Mouse (Mus musculus): ENCODE data around the gene Tm9sf1. TPM values are rescaled to one million over a fixed set of nuclear protein-coding genes. Genes with fewer than 3 reads are reported as not detected.

Tm9sf1 gene
- 44.7 and 53.8 TPM in 2 replicates for polyA plus RNA-seq (2014; fragmentation: Nextera tagmentation; extraction: Ambion mirVana)

DNA sequence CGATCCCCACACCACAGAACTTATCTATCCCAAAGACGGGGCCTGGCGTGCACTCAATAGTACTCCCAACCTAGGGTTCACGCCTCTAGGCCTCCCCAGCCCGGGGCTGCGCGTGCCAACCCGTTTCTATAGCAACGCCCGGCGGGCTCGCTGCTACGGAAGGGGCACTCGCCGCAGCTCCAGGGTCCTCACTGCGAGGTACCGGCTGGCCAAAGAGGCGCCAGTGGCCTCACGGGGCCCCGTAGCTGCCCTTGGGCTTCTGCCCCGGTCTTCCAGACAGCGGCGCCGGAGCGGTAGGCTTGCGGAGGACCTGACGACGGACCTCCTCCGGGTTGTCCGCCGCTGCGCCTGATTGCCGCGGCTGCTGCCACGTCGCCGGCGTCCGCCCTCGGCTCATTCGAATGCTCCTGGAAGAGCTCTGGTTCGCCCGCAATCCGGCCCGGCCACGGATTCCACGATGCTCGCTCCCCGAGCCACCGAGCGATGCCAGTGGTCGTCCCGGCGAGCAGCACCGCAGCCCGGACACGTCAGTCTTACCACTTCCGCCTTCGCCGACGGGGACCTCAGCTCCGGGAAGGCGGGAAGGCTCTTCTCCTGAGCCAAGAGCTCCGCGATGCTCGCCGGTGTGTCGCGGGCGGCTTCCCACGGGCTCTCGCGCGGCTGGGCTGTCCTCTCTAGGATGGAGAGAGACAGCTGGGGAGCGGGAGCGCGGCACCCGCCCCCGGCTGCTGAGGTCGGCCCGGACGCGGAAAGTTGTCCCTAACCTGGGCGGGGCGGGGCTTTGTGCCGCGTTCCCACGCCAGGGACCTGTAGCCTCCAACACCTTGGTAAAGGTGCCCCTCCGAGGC, at the start of gene Tm9sf1:
Tm9sf1 (minus strand) TSS at position 747 of the 848 bp plus-strand sequence.
- WGBS = under 1% methylated on average over 89 of the region's 89 CpGs
- H3K27ac ChIP-seq (replicated peaks; ENCODE audit: low read depth, low read length) = peak within 1 kb of the TSS; percentile 97
- H3K9ac ChIP-seq (replicated peaks; ENCODE audit: low read length) = peak within 1 kb of the TSS; percentile 94
- H3K9me3 ChIP-seq (ENCODE audit: control insufficient read depth, low read length) = no peaks in the 10 kb centered on the region
- peaks cover 11% of the 10 kb centered on the region for H3K4me1 ChIP-seq (ENCODE audit: control insufficient read depth, insufficient read depth, low read length)
- H3K36me3 ChIP-seq (ENCODE audit: control insufficient read depth, insufficient read depth, low read length) = peaks cover 31% of the 10 kb centered on the region
- no peaks in the 10 kb centered on the region for H3K27me3 ChIP-seq (ENCODE audit: control insufficient read depth, insufficient read depth, low read length)
- DNase-seq = peak; percentile 88
- H3K4me2 ChIP-seq (ENCODE audit: low read length) = peak within 1 kb of the TSS; percentile 86
- peak within 1 kb of the TSS; percentile 98 for H3K4me3 ChIP-seq (replicated peaks; ENCODE audit: low read depth, low read length)
- ATAC-seq (ENCODE audit: low FRiP score, low TSS enrichment) = peak; percentile 88

DNA sequence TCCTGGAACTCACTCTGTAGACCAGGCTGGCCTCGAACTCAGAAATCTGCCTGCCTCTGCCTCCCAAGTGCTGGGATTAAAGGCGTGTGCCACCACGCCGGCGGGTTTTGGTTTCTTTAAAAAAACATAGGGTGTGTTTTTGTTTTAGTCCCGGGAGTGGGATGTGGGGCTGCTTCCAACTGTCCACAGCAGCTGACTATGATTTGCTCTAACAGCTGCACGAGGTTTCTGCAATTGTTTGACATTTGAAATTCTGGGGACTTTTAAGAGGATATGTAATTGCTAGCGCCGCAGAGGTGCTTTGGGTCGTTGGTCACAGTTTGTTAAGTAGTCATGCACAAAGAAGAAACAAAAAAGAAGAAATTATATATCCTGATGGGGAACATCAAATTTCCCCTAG, 45.8 kb upstream of the Tm9sf1 start:
- H3K4me3 ChIP-seq (replicated peaks; ENCODE audit: low read depth, low read length) = no peak overlapping the region
- H3K27ac ChIP-seq (replicated peaks; ENCODE audit: low read depth, low read length) = no peak overlapping the region
- WGBS = 88% methylated on average over 10 of the region's 10 CpGs
- DNase-seq = no peak
- no peak for ATAC-seq (ENCODE audit: low FRiP score, low TSS enrichment)
- no peaks in the 10 kb centered on the region for H3K36me3 ChIP-seq (ENCODE audit: control insufficient read depth, insufficient read depth, low read length)
- H3K9ac ChIP-seq (replicated peaks; ENCODE audit: low read length) = no peak overlapping the region
- H3K9me3 ChIP-seq (ENCODE audit: control insufficient read depth, low read length) = no peaks in the 10 kb centered on the region
- no peaks in the 10 kb centered on the region for H3K4me1 ChIP-seq (ENCODE audit: control insufficient read depth, insufficient read depth, low read length)
- no peak overlapping the region for H3K4me2 ChIP-seq (ENCODE audit: low read length)
- no peaks in the 10 kb centered on the region for H3K27me3 ChIP-seq (ENCODE audit: control insufficient read depth, insufficient read depth, low read length)

DNA sequence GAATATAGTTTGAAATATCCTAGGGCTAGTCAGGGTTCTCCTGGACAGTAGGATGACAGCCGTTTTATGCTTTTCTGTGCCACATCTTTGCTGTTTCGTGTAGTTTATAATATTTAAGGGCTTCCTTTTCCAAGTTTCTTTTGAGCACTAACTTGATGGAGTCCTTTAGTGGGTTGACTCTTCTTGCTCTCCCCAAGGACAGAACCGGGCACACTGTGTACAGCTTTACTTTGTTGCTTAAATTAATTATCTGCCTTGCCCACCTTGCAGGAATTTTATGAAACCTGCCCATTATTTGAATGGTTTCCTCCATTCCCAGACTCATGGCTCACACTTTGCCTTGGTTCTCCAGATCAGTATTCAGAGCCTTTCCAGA, 38.5 kb upstream of the Tm9sf1 start:
- H3K4me1 ChIP-seq (ENCODE audit: control insufficient read depth, insufficient read depth, low read length) = peaks cover 6% of the 10 kb centered on the region
- H3K27ac ChIP-seq (replicated peaks; ENCODE audit: low read depth, low read length) = peak overlapping the region; percentile 66; the same call in 1 of the 2 replicates
- ATAC-seq (ENCODE audit: low FRiP score, low TSS enrichment) (peak; percentile 35), DNase-seq (no peak)
- 0 out of 2 replicates have a peak overlapping the region, but pooled peaks have one; percentile 63 for H3K9ac ChIP-seq (replicated peaks; ENCODE audit: low read length)
- no peaks in the 10 kb centered on the region for H3K27me3 ChIP-seq (ENCODE audit: control insufficient read depth, insufficient read depth, low read length)
- no peaks in the 10 kb centered on the region for H3K9me3 ChIP-seq (ENCODE audit: control insufficient read depth, low read length)
- peak overlapping the region; percentile 77 for H3K4me3 ChIP-seq (replicated peaks; ENCODE audit: low read depth, low read length)
- peaks cover 35% of the 10 kb centered on the region for H3K36me3 ChIP-seq (ENCODE audit: control insufficient read depth, insufficient read depth, low read length)
- H3K4me2 ChIP-seq (ENCODE audit: low read length) = peak overlapping the region; percentile 96
- WGBS = 14% methylated on average over 3 of the region's 3 CpGs

DNA sequence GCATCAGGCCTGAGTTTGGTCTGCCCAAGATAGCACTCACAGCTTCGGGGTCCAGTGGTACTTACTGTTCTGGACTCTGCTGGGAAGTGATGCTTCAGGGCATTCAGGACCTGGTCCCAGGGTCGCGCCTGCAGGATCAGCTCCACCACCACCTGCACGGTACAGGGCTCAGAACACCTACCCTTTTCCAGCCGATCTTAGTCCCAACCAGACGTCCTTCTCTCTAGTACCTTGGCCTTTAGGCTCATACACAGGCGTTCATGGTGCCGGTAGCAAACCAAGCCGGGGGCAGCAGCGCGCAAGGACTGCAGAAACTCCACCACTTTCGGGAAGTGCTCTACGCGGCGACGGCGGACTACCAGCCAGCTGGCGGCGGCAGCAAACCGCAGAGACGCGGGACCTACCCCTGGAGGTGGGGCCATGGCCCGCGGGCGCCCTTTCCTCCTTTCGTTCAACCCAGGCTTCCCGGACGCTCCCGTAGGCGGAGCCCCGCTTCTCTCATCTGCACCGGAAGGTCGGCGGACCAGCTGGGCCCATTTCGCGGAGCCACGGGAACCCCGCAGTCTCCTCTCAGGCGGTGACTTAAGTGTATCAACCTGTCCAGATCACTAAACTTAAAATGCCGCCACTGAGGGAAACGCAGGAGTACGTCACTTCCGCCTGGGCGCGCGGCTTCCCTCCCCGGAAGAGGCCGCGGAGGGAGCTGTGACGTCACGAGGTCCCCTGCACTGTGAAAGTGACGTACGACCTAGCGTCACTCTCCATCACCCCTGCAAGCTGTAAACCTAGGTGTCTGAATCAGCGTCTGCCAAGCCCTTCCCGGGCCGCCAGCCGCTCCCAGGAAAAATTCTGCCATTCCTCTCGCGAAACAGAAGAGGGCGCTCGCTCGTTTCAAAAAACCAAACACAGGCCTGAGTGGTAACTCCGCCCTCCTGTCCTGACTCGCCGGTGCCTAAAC, 37.8 kb upstream of the Tm9sf1 start, which contains the start of gene Tinf2:
Tinf2 (minus strand) TSS at position 661 of the 958 bp plus-strand sequence.
- no peaks in the 10 kb centered on the region for H3K9me3 ChIP-seq (ENCODE audit: control insufficient read depth, low read length)
- WGBS = under 1% methylated on average over 66 of the region's 66 CpGs
- DNase-seq (peak; percentile 99), ATAC-seq (ENCODE audit: low FRiP score, low TSS enrichment) (peak; percentile 99)
- peak within 1 kb of the TSS; percentile 77 for H3K4me3 ChIP-seq (replicated peaks; ENCODE audit: low read depth, low read length)
- peak within 1 kb of the TSS; percentile 66 for H3K27ac ChIP-seq (replicated peaks; ENCODE audit: low read depth, low read length)
- H3K9ac ChIP-seq (replicated peaks; ENCODE audit: low read length) = peak within 1 kb of the TSS; percentile 63
- H3K27me3 ChIP-seq (ENCODE audit: control insufficient read depth, insufficient read depth, low read length) = no peaks in the 10 kb centered on the region
- H3K4me1 ChIP-seq (ENCODE audit: control insufficient read depth, insufficient read depth, low read length) = peaks cover 6% of the 10 kb centered on the region
- H3K4me2 ChIP-seq (ENCODE audit: low read length) = peak within 1 kb of the TSS; percentile 96
- H3K36me3 ChIP-seq (ENCODE audit: control insufficient read depth, insufficient read depth, low read length) = peaks cover 42% of the 10 kb centered on the region

DNA sequence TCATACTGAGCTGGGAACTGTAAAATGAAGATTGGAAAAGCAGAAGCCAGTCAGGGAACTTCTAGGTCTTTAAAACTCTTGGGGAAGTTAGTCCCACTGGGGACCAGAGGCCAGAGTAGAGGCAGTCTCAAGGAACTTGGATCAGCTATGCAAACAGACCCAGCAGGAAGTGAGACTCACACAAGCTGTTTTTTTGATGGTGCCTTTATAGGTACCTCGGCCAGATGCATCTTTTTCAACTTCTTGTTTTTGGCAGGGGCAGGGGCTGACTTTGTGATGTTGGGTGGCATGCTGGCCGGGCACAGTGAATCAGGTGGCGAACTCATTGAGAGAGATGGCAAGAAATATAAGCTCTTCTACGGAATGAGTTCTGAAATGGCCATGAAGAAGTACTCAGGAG, 34.0 kb upstream of the Tm9sf1 start:
- ATAC-seq (ENCODE audit: low FRiP score, low TSS enrichment) = no peak
- Histone ChIP-seq H3K4me2 (ENCODE audit: low read length) (no peak overlapping the region), H3K9ac (replicated peaks; ENCODE audit: low read length) (no peak overlapping the region), H3K27ac (replicated peaks; ENCODE audit: low read depth, low read length) (no peak overlapping the region), H3K36me3 (ENCODE audit: control insufficient read depth, insufficient read depth, low read length) (peaks cover 56% of the 10 kb centered on the region), H3K4me1 (ENCODE audit: control insufficient read depth, insufficient read depth, low read length) (peaks cover 10% of the 10 kb centered on the region), H3K4me3 (replicated peaks; ENCODE audit: low read depth, low read length) (no peak overlapping the region), H3K9me3 (ENCODE audit: control insufficient read depth, low read length) (no peaks in the 10 kb centered on the region), H3K27me3 (ENCODE audit: control insufficient read depth, insufficient read depth, low read length) (no peaks in the 10 kb centered on the region)
- 87% methylated on average over 4 of the region's 4 CpGs for WGBS
- DNase-seq = no peak

DNA sequence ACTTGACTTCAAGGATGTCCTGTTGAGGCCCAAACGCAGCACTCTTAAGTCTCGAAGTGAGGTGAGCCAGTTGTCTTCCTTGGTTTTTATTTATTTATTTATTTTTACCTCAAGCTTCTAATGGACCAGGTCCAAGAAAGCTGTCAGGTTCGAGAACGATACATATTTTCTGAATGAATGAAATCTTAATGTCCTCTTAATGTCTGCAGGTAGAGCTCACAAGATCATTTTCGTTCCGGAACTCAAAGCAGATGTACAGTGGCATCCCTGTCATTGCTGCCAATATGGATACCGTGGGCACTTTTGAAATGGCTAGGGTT, 29.1 kb upstream of the Tm9sf1 start:
- Histone ChIP-seq H3K4me1 (ENCODE audit: control insufficient read depth, insufficient read depth, low read length) (peaks cover 14% of the 10 kb centered on the region), H3K9ac (replicated peaks; ENCODE audit: low read length) (peak overlapping the region; percentile 34; the same call in 1 of the 2 replicates), H3K4me2 (ENCODE audit: low read length) (peak overlapping the region; percentile 97), H3K9me3 (ENCODE audit: control insufficient read depth, low read length) (no peaks in the 10 kb centered on the region), H3K27ac (replicated peaks; ENCODE audit: low read depth, low read length) (no peak overlapping the region), H3K4me3 (replicated peaks; ENCODE audit: low read depth, low read length) (peak overlapping the region; percentile 51), H3K36me3 (ENCODE audit: control insufficient read depth, insufficient read depth, low read length) (peaks cover 27% of the 10 kb centered on the region), H3K27me3 (ENCODE audit: control insufficient read depth, insufficient read depth, low read length) (no peaks in the 10 kb centered on the region)
- ATAC-seq (ENCODE audit: low FRiP score, low TSS enrichment) = no peak
- no peak for DNase-seq
- 84% methylated on average over 7 of the region's 7 CpGs for WGBS

DNA sequence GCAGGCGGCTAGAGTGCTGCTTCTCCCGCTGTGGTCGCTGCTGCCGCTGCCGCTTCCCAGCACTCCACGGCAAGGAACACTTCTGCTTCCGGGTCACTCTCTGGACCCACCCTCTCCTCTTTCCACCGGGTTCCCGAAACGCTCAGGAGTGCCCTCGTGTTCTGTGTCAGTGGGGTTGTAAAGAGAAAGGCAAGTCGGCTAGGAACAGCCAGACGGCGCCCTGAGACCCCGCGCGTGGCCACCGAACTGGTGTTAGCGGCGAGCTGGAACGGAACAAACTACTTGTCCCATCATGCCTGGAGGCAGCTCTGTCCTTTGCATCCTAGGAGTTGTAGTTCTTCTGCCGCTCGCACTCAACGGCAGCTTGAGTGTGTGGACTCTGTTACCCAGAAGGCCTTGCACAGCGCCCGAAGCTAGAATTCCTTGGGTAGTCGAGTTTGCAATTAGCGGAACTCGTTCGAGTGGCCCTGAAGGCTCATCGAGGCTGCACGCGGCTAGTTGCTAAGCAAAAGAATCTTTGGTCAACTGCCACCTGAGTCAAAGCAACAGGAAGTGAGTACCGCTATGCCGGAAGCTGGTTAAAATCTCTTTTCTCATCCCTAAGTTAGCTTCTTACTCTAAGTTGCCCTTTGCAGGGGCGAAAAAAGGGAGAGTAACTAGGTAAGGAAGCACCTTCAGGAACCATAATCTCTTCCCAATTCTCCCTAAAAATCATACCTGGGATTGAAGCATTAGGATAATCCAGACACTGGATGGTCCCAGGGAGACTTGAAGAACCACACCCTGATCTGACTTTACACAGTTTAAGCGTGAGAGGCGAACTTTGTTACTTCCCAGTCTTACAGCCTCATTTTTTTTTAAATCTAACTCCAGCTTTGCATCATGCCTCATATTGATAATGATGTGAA, 28.5 kb upstream of the Tm9sf1 start, which contains the start of the genes Gmpr2 and Nedd8:
Gmpr2 (plus strand) TSS at position 109 of the 908 bp plus-strand sequence.
Nedd8 (minus strand) TSS at position 292 of the 908 bp plus-strand sequence.
- H3K36me3 ChIP-seq (ENCODE audit: control insufficient read depth, insufficient read depth, low read length) = peaks cover 21% of the 10 kb centered on the region
- peaks cover 14% of the 10 kb centered on the region for H3K4me1 ChIP-seq (ENCODE audit: control insufficient read depth, insufficient read depth, low read length)
- no peaks in the 10 kb centered on the region for H3K9me3 ChIP-seq (ENCODE audit: control insufficient read depth, low read length)
- peak within 1 kb of the TSS; percentile 86 for H3K27ac ChIP-seq (replicated peaks; ENCODE audit: low read depth, low read length)
- WGBS = 1% methylated on average over 38 of the region's 38 CpGs
- peak within 1 kb of the TSS; percentile 51 for H3K4me3 ChIP-seq (replicated peaks; ENCODE audit: low read depth, low read length)
- H3K9ac ChIP-seq (replicated peaks; ENCODE audit: low read length) = peak within 1 kb of the TSS; percentile 70
- no peaks in the 10 kb centered on the region for H3K27me3 ChIP-seq (ENCODE audit: control insufficient read depth, insufficient read depth, low read length)
- peak; percentile 97 for ATAC-seq (ENCODE audit: low FRiP score, low TSS enrichment)
- DNase-seq = peak; percentile 96
- peak within 1 kb of the TSS; percentile 97 for H3K4me2 ChIP-seq (ENCODE audit: low read length)

DNA sequence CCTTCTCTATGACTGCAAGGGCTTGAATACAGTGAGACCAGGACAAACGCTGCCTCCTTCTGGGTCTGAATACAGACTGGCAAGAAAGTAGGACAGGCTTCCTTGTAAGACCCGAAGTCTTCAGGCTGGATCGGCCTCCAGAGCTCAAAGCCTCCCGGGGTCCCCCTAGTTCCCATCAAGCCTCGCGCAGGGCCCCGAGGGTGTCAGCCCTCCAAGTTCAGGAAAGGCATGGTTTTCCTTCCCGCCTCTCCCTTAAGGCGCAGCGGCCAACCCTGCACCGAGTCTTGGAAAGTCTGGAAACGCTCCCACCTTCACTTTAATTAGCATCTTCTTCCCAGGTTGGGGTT, 27.9 kb upstream of the Tm9sf1 start:
- ATAC-seq (ENCODE audit: low FRiP score, low TSS enrichment) (peak; percentile 52; the same call in 1 of the 2 replicates), DNase-seq (no peak)
- H3K4me2 ChIP-seq (ENCODE audit: low read length) = peak overlapping the region; percentile 97
- H3K36me3 ChIP-seq (ENCODE audit: control insufficient read depth, insufficient read depth, low read length) = peaks cover 20% of the 10 kb centered on the region
- H3K9me3 ChIP-seq (ENCODE audit: control insufficient read depth, low read length) = no peaks in the 10 kb centered on the region
- no peaks in the 10 kb centered on the region for H3K27me3 ChIP-seq (ENCODE audit: control insufficient read depth, insufficient read depth, low read length)
- peak overlapping the region; percentile 86 for H3K27ac ChIP-seq (replicated peaks; ENCODE audit: low read depth, low read length)
- H3K4me1 ChIP-seq (ENCODE audit: control insufficient read depth, insufficient read depth, low read length) = peaks cover 14% of the 10 kb centered on the region
- H3K9ac ChIP-seq (replicated peaks; ENCODE audit: low read length) = peak overlapping the region; percentile 70
- under 1% methylated on average over 12 of the region's 12 CpGs for WGBS
- peak overlapping the region; percentile 51 for H3K4me3 ChIP-seq (replicated peaks; ENCODE audit: low read depth, low read length)

Data from midbrain, embryonic 14.5 days (tissue).